Mouse (Mus musculus) liver, embryonic 12.5 days (tissue): Measurements from ENCODE around the gene Kiz. TPM values are rescaled to one million over a fixed set of nuclear protein-coding genes. Genes with fewer than 3 reads are reported as not detected.

Experiments used
- ATAC-seq: fragments of 200-750 bp; cut with Nextera tagmentation; 2 replicates; pipeline ENCODE4 v1.8.0; 2017; ENCODE audit warnings: moderate number of reproducible peaks, mild to moderate bottlenecking, moderate library complexity
- H3K27ac ChIP-seq: fragments of 300-500 bp; sonication (generic); 2 replicates; pipeline ENCODE4 v1.5.1; 2016; ENCODE audit warnings: mild to moderate bottlenecking
- H3K27me3 ChIP-seq: fragments of 300-500 bp; sonication (generic); replicated peaks from 2 replicates; pipeline ENCODE4 v1.6.1; 2016; ENCODE audit warnings: mild to moderate bottlenecking, moderate library complexity
- H3K36me3 ChIP-seq: fragments of 300-500 bp; sonication (generic); 2 replicates; pipeline ENCODE4 v1.6.1; 2016; ENCODE audit warnings: mild to moderate bottlenecking, moderate library complexity
- H3K4me1 ChIP-seq: fragments of 300-500 bp; sonication (generic); 2 replicates; pipeline ENCODE4 v1.6.1; 2016
- H3K4me2 ChIP-seq: fragments of 300-500 bp; sonication (generic); 2 replicates; pipeline ENCODE4 v1.6.1; 2016; ENCODE audit warnings: mild to moderate bottlenecking, moderate library complexity
- H3K4me3 ChIP-seq: fragments of 300-500 bp; sonication (generic); 2 replicates; pipeline ENCODE4 v1.5.1; 2016; ENCODE audit warnings: mild to moderate bottlenecking, moderate library complexity
- H3K9ac ChIP-seq: fragments of 300-500 bp; sonication (generic); 2 replicates; pipeline ENCODE4 v1.6.1; 2016; ENCODE audit warnings: mild to moderate bottlenecking, moderate library complexity
- H3K9me3 ChIP-seq: fragments of 300-500 bp; sonication (generic); replicated peaks from 2 replicates; pipeline ENCODE4 v1.6.1; 2016; ENCODE audit warnings: mild to moderate bottlenecking, moderate library complexity
- WGBS: fragments of 180-500 bp; shearing (Covaris S2); methylation state at CpG from one replicate; pipeline ENCODE4 v1.1.7; 2016; ENCODE audit not compliant: insufficient replicate concordance; 5-methylcytosine and 5-hydroxymethylcytosine counted together
- polyA plus RNA-seq: library from polyadenylated mRNA; unstranded; fragments of >200 nt; fragmentation: Nextera tagmentation; extraction: Ambion mirVana; gene quantifications from 2 replicates; pipeline ENCODE4 v1.2.1, GENCODE M21; 2016

Gene Kiz
- polyA plus RNA-seq, 1 experiment from 2014 or later = 14.4 TPM

GRCm38 (mm10) chr2:146871300-146872269, 15.9 kb downstream of the Kiz start:
- no peaks in the 10 kb centered on the region for H3K4me1 ChIP-seq
- H3K9ac ChIP-seq = no peak overlapping the region
- no peaks in the 10 kb centered on the region for H3K36me3 ChIP-seq
- no peak overlapping the region for H3K4me2 ChIP-seq
- no peak overlapping the region for H3K4me3 ChIP-seq
- no peak overlapping the region for H3K27ac ChIP-seq
- ATAC-seq = no peak
- H3K27me3 ChIP-seq = no peaks in the 10 kb centered on the region
- WGBS = 67% methylated on average over 8 of the region's 8 CpGs
- H3K9me3 ChIP-seq = no peaks in the 10 kb centered on the region

DNA sequence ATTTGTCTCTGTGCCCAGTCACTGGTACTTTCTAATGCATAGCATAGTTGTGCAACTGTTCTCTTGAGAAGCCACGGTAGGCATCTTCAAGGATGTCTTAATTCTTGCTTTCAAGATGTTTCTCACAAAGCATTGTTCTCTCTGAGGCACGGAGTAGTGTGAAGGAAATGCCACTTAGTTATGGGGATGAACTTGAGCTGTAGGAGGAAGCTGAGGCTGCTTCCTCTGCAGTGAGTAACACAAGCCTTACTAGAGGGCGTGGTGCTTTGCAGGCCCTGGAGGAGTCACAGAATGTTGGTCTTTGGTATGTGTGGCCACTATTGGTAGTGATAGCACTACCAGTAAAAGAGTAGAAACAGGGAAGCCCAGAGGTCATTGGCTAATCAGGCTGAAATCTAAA, 17.0 kb downstream of the Kiz start:
- no peak for ATAC-seq
- no peak overlapping the region for H3K9ac ChIP-seq
- H3K36me3 ChIP-seq = no peaks in the 10 kb centered on the region
- H3K9me3 ChIP-seq = no peaks in the 10 kb centered on the region
- 24% methylated on average over 3 of the region's 3 CpGs for WGBS
- H3K27me3 ChIP-seq = no peaks in the 10 kb centered on the region
- H3K4me3 ChIP-seq = no peak overlapping the region
- H3K4me2 ChIP-seq = no peak overlapping the region
- H3K4me1 ChIP-seq = no peaks in the 10 kb centered on the region
- H3K27ac ChIP-seq = no peak overlapping the region

DNA sequence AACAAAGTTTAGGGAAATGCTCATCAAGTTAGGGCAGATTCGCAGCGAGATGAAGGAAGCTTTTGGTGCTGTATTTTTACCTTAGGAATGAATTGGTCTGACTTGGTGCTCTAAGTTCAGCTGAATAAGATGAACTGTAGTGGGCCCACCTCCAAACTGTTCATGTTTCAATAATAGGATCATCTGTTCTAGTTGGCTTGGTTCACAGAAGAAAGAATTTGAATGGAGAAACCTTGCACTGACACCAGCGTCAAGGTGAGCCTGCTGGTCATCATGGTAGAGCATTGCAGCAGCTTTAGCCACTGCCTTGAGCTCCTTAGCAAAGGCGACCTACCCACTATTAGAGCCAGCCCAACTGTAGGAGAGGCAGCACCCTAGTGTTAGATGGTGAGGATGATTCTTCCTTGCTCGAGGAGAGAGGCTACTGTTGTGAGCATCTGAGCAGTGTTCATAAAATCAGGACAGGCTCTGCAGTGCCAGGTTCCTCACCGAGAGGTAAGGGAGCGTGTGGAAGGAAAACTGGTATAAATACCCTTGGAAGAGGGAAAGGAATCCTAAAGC, 18.3 kb downstream of the Kiz start:
- H3K27me3 ChIP-seq = no peaks in the 10 kb centered on the region
- 76% methylated on average over 7 of the region's 7 CpGs for WGBS
- no peak for ATAC-seq
- no peak overlapping the region for H3K4me3 ChIP-seq
- no peak overlapping the region for H3K4me2 ChIP-seq
- no peaks in the 10 kb centered on the region for H3K4me1 ChIP-seq
- no peaks in the 10 kb centered on the region for H3K9me3 ChIP-seq
- no peak overlapping the region for H3K27ac ChIP-seq
- H3K9ac ChIP-seq = no peak overlapping the region
- H3K36me3 ChIP-seq = no peaks in the 10 kb centered on the region

- H3K36me3 ChIP-seq = no peaks in the 10 kb centered on the region
- no peak overlapping the region for H3K27ac ChIP-seq
- WGBS = 76% methylated on average over 1 of the region's 1 CpGs
- no peak overlapping the region for H3K9ac ChIP-seq
- H3K4me1 ChIP-seq = no peaks in the 10 kb centered on the region
- H3K4me3 ChIP-seq = no peak overlapping the region
- no peak overlapping the region for H3K4me2 ChIP-seq
- no peaks in the 10 kb centered on the region for H3K27me3 ChIP-seq
- ATAC-seq = no peak
- H3K9me3 ChIP-seq = no peaks in the 10 kb centered on the region
Measured at GRCm38 (mm10) chr2:146877423-146878098, 21.9 kb downstream of the Kiz start.

GRCm38 (mm10) chr2:146881623-146882022, 26.0 kb downstream of the Kiz start:
- H3K27me3 ChIP-seq = no peaks in the 10 kb centered on the region
- no peak overlapping the region for H3K4me3 ChIP-seq
- H3K9ac ChIP-seq = no peak overlapping the region
- no peaks in the 10 kb centered on the region for H3K9me3 ChIP-seq
- H3K36me3 ChIP-seq = no peaks in the 10 kb centered on the region
- H3K4me2 ChIP-seq = no peak overlapping the region
- WGBS = 79% methylated on average over 4 of the region's 4 CpGs
- no peak for ATAC-seq
- H3K27ac ChIP-seq = no peak overlapping the region
- no peaks in the 10 kb centered on the region for H3K4me1 ChIP-seq

GRCm38 (mm10) chr2:146884291-146884855, 28.7 kb downstream of the Kiz start:
- no peak for ATAC-seq
- Histone ChIP-seq H3K4me3 (no peak overlapping the region), H3K27ac (no peak overlapping the region), H3K36me3 (peaks cover 5% of the 10 kb centered on the region), H3K9ac (no peak overlapping the region), H3K4me2 (no peak overlapping the region), H3K4me1 (no peaks in the 10 kb centered on the region), H3K9me3 (no peaks in the 10 kb centered on the region), H3K27me3 (no peaks in the 10 kb centered on the region)
- WGBS = 69% methylated on average over 8 of the region's 8 CpGs

- H3K4me2 ChIP-seq = no peak overlapping the region
- H3K9ac ChIP-seq = no peak overlapping the region
- no peak overlapping the region for H3K4me3 ChIP-seq
- no peaks in the 10 kb centered on the region for H3K9me3 ChIP-seq
- WGBS = 71% methylated on average over 4 of the region's 4 CpGs
- H3K27me3 ChIP-seq = no peaks in the 10 kb centered on the region
- peaks cover 15% of the 10 kb centered on the region for H3K36me3 ChIP-seq
- no peak overlapping the region for H3K27ac ChIP-seq
- no peak for ATAC-seq
- no peaks in the 10 kb centered on the region for H3K4me1 ChIP-seq
Measured at GRCm38 (mm10) chr2:146888786-146889414, 33.2 kb downstream of the Kiz start.

DNA sequence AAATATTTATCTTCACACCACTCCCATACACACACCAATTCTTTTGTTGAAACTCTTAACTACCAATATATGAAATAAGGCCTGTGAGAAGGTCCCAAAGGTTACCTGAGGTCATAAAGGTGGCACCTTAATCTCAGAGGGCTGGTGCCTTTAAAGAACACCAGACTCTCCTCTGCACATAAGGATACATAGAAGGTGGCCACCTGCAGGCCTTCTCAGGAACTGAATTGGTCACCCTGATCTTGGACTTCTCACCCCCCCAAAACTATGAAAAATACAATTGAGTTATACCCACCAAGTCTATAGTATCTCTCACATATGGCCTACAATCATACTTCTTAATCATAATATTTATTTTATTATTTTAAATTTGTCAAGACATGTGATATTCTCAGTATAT, 43.3 kb downstream of the Kiz start:
- Histone ChIP-seq H3K4me2 (no peak overlapping the region), H3K9ac (no peak overlapping the region), H3K9me3 (no peaks in the 10 kb centered on the region), H3K27me3 (no peaks in the 10 kb centered on the region), H3K4me1 (no peaks in the 10 kb centered on the region), H3K27ac (no peak overlapping the region), H3K36me3 (no peaks in the 10 kb centered on the region), H3K4me3 (no peak overlapping the region)
- no peak for ATAC-seq

- Histone ChIP-seq H3K27me3 (no peaks in the 10 kb centered on the region), H3K9me3 (no peaks in the 10 kb centered on the region), H3K9ac (no peak overlapping the region), H3K27ac (no peak overlapping the region), H3K36me3 (no peaks in the 10 kb centered on the region), H3K4me3 (no peak overlapping the region), H3K4me1 (peaks cover 4% of the 10 kb centered on the region; the same call in 1 of the 2 replicates), H3K4me2 (no peak overlapping the region)
- WGBS = 75% methylated on average over 3 of the region's 3 CpGs
- no peak for ATAC-seq
Measured at GRCm38 (mm10) chr2:146916085-146916484, 60.4 kb downstream of the Kiz start.

DNA sequence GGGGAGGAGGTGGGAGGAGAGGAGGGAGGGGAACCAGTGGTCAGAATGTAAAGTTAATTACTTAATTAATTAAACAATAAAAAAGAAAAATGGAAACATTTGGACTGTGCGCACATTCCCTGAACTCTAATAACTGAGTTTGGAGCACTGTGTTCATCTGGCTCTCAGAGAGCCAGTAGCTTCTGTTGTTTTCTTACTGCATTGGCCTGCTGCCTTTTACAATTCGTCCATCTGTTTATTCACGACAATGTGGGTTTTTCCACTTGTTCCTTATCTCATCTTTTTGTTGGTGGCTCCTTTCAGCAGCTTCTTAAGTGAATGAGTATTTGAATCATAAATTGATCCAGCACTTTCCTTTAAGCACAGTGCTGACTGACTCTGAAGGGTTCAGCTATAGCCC, 62.1 kb downstream of the Kiz start:
- H3K9me3 ChIP-seq = no peaks in the 10 kb centered on the region
- no peaks in the 10 kb centered on the region for H3K36me3 ChIP-seq
- H3K4me2 ChIP-seq = no peak overlapping the region
- 67% methylated on average over 3 of the region's 3 CpGs for WGBS
- H3K4me1 ChIP-seq = peaks cover 4% of the 10 kb centered on the region; the same call in 1 of the 2 replicates
- H3K27ac ChIP-seq = no peak overlapping the region
- ATAC-seq = no peak
- H3K9ac ChIP-seq = no peak overlapping the region
- no peak overlapping the region for H3K4me3 ChIP-seq
- no peaks in the 10 kb centered on the region for H3K27me3 ChIP-seq

- WGBS = 44% methylated on average over 8 of the region's 8 CpGs
- H3K27ac ChIP-seq = no peak overlapping the region
- no peak overlapping the region for H3K4me3 ChIP-seq
- no peak overlapping the region for H3K4me2 ChIP-seq
- no peak for ATAC-seq
- H3K9me3 ChIP-seq = no peaks in the 10 kb centered on the region
- no peaks in the 10 kb centered on the region for H3K36me3 ChIP-seq
- peaks cover 4% of the 10 kb centered on the region; the same call in 1 of the 2 replicates for H3K4me1 ChIP-seq
- H3K9ac ChIP-seq = no peak overlapping the region
- H3K27me3 ChIP-seq = no peaks in the 10 kb centered on the region
Measured at GRCm38 (mm10) chr2:146920375-146921160, 64.9 kb downstream of the Kiz start.
